Mouse (Mus musculus): ENCODE measurements around the gene Chrm2.

- TF ChIP-seq CTCF (IDR thresholded peaks at IDR 0.05), result no peak
- TF ChIP-seq EP300 (IDR thresholded peaks at IDR 0.05), result no peak
Observed at GRCm38 (mm10) chr6:36464008-36464407, 76.1 kb downstream of the Chrm2 start.
